Mouse (Mus musculus) CD4-positive, CD25-positive, alpha-beta regulatory T cell (primary cell): Measurements from ENCODE around the gene Ncbp2. TPM values are rescaled to one million over a fixed set of nuclear protein-coding genes. Genes with fewer than 3 reads are reported as not detected.

ENCODE experiments used
- polyA plus RNA-seq: library from polyadenylated mRNA; unstranded; fragments of 100-300 nt; shearing (Covaris generic); gene quantifications from one replicate; pipeline ENCODE4 v1.2.1, GENCODE M21; 2017

The Ncbp2 gene
- polyA plus RNA-seq, result 33.4 TPM

GRCm38 (mm10) chr16:31948345-31948774 lies at the start of gene Ncbp2, which contains the start of gene 0610012G03Rik:
Gene Ncbp2 (plus strand): TSS chr16:31948513.
Gene 0610012G03Rik (minus strand): TSS chr16:31948494.

GRCm38 (mm10) chr16:31933751-31934549 lies 14.4 kb upstream of the Ncbp2 start, which contains the start of gene Pigz:
Gene Pigz (plus strand): TSS chr16:31933851.

GRCm38 (mm10) chr16:32002509-32003477 lies 54.5 kb downstream of the Ncbp2 start, which contains the start of gene Senp5:
Gene Senp5 (minus strand): TSS chr16:32003287.

Other genes starting within 250 kb of the Ncbp2 start
- gene Meltf, start 69.7 kb upstream of the Ncbp2 start, polyA plus RNA-seq, result 0.06 TPM
- 0.57 TPM for gene Pigz, start 14.7 kb upstream of the Ncbp2 start, polyA plus RNA-seq
- gene 0610012G03Rik, start within 50 bp of the Ncbp2 start, polyA plus RNA-seq, result 41.6 TPM
- gene Senp5, start 54.8 kb downstream of the Ncbp2 start, polyA plus RNA-seq, result 21.7 TPM
- gene Pak2, start 130.8 kb downstream of the Ncbp2 start, polyA plus RNA-seq, result 151 TPM
- 187 TPM for gene Pigx, start 151.2 kb downstream of the Ncbp2 start, polyA plus RNA-seq
- gene Cep19, start 151.3 kb downstream of the Ncbp2 start, polyA plus RNA-seq, result 32.4 TPM
- 100.0 TPM for gene Nrros, start 217.1 kb downstream of the Ncbp2 start, polyA plus RNA-seq
- not detected for gene Bex6, start 231.3 kb downstream of the Ncbp2 start, polyA plus RNA-seq